Mouse (Mus musculus): ENCODE data around the gene Pum1. TPM values are rescaled to one million over a fixed set of nuclear protein-coding genes. Genes with fewer than 3 reads are reported as not detected.

Pum1 gene
- polyA plus RNA-seq, 1 experiment from 2014 or later: 137 TPM

DNA sequence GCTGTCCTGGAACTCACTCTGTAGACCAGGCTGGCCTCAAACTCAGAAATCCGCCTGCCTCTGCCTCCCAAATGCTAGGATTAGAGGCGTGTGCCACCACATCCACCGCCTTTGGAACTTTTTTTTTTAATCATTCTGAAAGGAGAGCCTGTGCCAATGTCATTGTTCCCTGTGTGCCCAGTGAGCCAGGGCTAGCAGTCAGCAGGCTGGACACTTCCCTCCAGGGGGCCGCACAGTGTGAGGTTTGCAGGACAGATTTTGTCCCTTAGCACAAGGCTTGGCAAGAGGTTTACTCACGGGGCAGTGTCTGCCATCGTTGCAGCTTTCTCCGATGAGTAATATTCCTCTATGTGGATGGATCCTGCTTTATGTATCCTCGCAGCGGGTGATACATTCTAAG is 143.6 kb downstream of the Pum1 start:
- ATAC-seq: no peak
- 87% methylated on average over 9 of the region's 9 CpGs for WGBS
- Histone ChIP-seq H3K9me3 (ENCODE audit: control insufficient read depth, low read length) (no peaks in the 10 kb centered on the region), H3K4me3 (replicated peaks; ENCODE audit: low read length) (no peak overlapping the region), H3K9ac (replicated peaks; ENCODE audit: low read depth, low read length) (no peak overlapping the region), H3K36me3 (ENCODE audit: control insufficient read depth, insufficient read depth) (no peaks in the 10 kb centered on the region), H3K4me1 (replicated peaks; ENCODE audit: control insufficient read depth, insufficient read depth, low read length) (peaks cover 62% of the 10 kb centered on the region), H3K4me2 (ENCODE audit: low read length) (no peak overlapping the region), H3K27me3 (replicated peaks; ENCODE audit: control insufficient read depth, insufficient read depth, low read length) (no peaks in the 10 kb centered on the region), H3K27ac (ENCODE audit: low read length) (no peak overlapping the region)

DNA sequence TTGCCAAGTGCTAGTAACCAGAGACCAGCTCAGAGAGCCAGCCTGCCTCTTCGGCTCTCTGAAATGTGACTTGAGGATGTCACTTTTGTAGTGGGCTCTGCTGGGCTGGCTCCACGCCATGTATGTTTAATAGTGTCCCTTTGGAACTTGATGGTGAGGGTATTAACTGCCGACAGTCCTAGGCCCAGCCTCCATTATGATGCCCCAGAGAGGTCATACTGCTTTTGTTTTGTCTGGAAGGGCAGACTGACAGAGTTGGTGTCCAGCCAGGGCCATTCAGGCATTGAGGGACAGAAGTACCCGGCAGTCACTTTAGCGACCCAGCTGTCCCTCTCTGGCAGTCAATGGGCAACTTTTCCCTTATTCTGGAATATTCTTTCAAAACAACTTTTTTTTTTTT is 146.7 kb downstream of the Pum1 start:
- no peak overlapping the region for H3K4me3 ChIP-seq (replicated peaks; ENCODE audit: low read length)
- H3K27ac ChIP-seq (ENCODE audit: low read length): peak overlapping the region; percentile 60; the same call in 1 of the 2 replicates
- H3K27me3 ChIP-seq (replicated peaks; ENCODE audit: control insufficient read depth, insufficient read depth, low read length): no peaks in the 10 kb centered on the region
- no peaks in the 10 kb centered on the region for H3K9me3 ChIP-seq (ENCODE audit: control insufficient read depth, low read length)
- 19% methylated on average over 5 of the region's 5 CpGs for WGBS
- ATAC-seq: no peak
- H3K4me2 ChIP-seq (ENCODE audit: low read length): no peak overlapping the region
- H3K4me1 ChIP-seq (replicated peaks; ENCODE audit: control insufficient read depth, insufficient read depth, low read length): peaks cover 59% of the 10 kb centered on the region
- no peaks in the 10 kb centered on the region for H3K36me3 ChIP-seq (ENCODE audit: control insufficient read depth, insufficient read depth)
- no peak overlapping the region for H3K9ac ChIP-seq (replicated peaks; ENCODE audit: low read depth, low read length)

DNA sequence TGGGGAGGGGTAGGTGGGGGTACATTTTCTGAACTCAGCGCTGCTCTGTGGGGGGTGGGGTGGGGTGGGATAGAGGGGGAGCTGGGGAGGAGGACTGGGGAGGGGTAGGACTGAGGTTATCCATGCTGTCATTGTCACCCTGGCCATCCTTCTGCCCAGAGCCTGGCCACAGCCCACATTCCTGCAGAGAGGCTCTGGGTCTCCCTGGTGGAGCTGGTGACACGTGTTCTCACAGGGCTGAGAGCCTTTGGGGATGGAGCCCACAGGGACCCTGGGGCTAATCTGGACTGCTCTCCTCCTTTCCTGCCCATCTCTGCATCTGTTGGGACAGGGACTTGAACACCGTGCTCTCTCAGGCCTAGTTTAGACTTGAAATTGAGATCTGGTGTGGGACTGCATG is 147.7 kb downstream of the Pum1 start:
- 57% methylated on average over 3 of the region's 3 CpGs for WGBS
- Histone ChIP-seq H3K9ac (replicated peaks; ENCODE audit: low read depth, low read length) (no peak overlapping the region), H3K27me3 (replicated peaks; ENCODE audit: control insufficient read depth, insufficient read depth, low read length) (no peaks in the 10 kb centered on the region), H3K36me3 (ENCODE audit: control insufficient read depth, insufficient read depth) (no peaks in the 10 kb centered on the region), H3K27ac (ENCODE audit: low read length) (no peak overlapping the region), H3K9me3 (ENCODE audit: control insufficient read depth, low read length) (no peaks in the 10 kb centered on the region), H3K4me2 (ENCODE audit: low read length) (no peak overlapping the region), H3K4me3 (replicated peaks; ENCODE audit: low read length) (no peak overlapping the region), H3K4me1 (replicated peaks; ENCODE audit: control insufficient read depth, insufficient read depth, low read length) (peaks cover 59% of the 10 kb centered on the region)
- no peak for ATAC-seq

GRCm38 (mm10) chr4:130811385-130811784 is 148.3 kb downstream of the Pum1 start:
- Histone ChIP-seq H3K9ac (replicated peaks; ENCODE audit: low read depth, low read length) (no peak overlapping the region), H3K4me2 (ENCODE audit: low read length) (no peak overlapping the region), H3K27me3 (replicated peaks; ENCODE audit: control insufficient read depth, insufficient read depth, low read length) (no peaks in the 10 kb centered on the region), H3K27ac (ENCODE audit: low read length) (no peak overlapping the region), H3K4me1 (replicated peaks; ENCODE audit: control insufficient read depth, insufficient read depth, low read length) (peaks cover 60% of the 10 kb centered on the region), H3K9me3 (ENCODE audit: control insufficient read depth, low read length) (no peaks in the 10 kb centered on the region), H3K4me3 (replicated peaks; ENCODE audit: low read length) (no peak overlapping the region), H3K36me3 (ENCODE audit: control insufficient read depth, insufficient read depth) (no peaks in the 10 kb centered on the region)
- WGBS: 25% methylated on average over 7 of the region's 7 CpGs
- ATAC-seq: no peak

DNA sequence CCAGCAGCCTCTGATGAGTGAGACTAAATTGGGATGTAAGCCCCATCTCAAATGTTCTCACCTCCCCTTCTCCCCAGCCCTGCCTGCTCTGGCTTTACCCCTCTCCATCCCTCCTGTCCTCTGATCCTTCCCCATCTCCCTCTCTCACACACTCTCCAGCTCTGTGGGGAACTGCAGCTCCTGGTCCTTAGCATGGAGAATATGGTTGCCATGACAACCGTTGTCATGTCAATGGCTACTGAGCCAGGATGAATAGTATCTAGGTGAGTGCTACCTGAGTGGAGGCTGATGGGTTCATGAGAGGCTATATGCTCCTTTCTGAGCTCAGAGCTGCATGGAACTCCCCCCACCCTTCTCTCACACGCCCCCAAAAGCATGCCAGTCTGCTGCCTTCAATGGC is 150.8 kb downstream of the Pum1 start:
- H3K4me1 ChIP-seq (replicated peaks; ENCODE audit: control insufficient read depth, insufficient read depth, low read length): peaks cover 60% of the 10 kb centered on the region
- H3K36me3 ChIP-seq (ENCODE audit: control insufficient read depth, insufficient read depth): 0 out of 2 replicates have a peak, but pooled peaks cover 2% of the 10 kb centered on the region
- peak; percentile 61 for ATAC-seq
- H3K9me3 ChIP-seq (ENCODE audit: control insufficient read depth, low read length): no peaks in the 10 kb centered on the region
- 39% methylated on average over 2 of the region's 2 CpGs for WGBS
- H3K27me3 ChIP-seq (replicated peaks; ENCODE audit: control insufficient read depth, insufficient read depth, low read length): no peaks in the 10 kb centered on the region
- H3K9ac ChIP-seq (replicated peaks; ENCODE audit: low read depth, low read length): no peak overlapping the region
- peak overlapping the region; percentile 86 for H3K27ac ChIP-seq (ENCODE audit: low read length)
- H3K4me2 ChIP-seq (ENCODE audit: low read length): no peak overlapping the region
- no peak overlapping the region for H3K4me3 ChIP-seq (replicated peaks; ENCODE audit: low read length)

DNA sequence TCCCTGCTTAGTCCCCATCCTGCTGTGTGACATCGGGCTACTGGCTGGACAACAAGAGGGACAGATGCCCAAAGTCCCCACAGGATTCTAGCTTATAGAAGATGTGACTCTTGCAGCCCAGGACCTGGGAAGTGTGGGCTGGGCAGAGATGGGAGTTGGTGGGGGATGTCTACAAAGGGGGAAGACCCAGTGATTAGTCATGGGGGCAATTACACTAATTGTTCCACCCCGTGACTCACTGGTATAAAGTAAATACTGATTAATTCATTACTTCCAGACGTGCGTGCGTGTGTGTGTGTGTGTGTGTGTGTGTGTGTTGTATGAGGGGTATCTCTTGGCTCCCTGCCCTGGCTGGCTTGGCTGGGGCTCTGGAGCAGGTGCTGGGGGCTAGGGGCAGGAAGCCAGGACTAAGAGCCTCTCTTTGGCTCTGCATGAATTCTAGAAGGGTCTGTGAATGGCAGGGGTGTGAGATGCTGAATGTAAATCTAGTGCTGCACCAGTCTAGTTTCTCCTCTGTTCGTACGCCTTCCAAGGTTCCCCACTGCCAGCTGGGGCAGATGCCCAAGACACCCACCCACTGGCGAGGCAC is 151.7 kb downstream of the Pum1 start:
- WGBS: 11% methylated on average over 8 of the region's 8 CpGs
- H3K4me1 ChIP-seq (replicated peaks; ENCODE audit: control insufficient read depth, insufficient read depth, low read length): peaks cover 54% of the 10 kb centered on the region
- H3K9ac ChIP-seq (replicated peaks; ENCODE audit: low read depth, low read length): no peak overlapping the region
- no peaks in the 10 kb centered on the region for H3K9me3 ChIP-seq (ENCODE audit: control insufficient read depth, low read length)
- peak overlapping the region; percentile 86 for H3K27ac ChIP-seq (ENCODE audit: low read length)
- no peak overlapping the region for H3K4me3 ChIP-seq (replicated peaks; ENCODE audit: low read length)
- H3K36me3 ChIP-seq (ENCODE audit: control insufficient read depth, insufficient read depth): 0 out of 2 replicates have a peak, but pooled peaks cover 3% of the 10 kb centered on the region
- no peaks in the 10 kb centered on the region for H3K27me3 ChIP-seq (replicated peaks; ENCODE audit: control insufficient read depth, insufficient read depth, low read length)
- H3K4me2 ChIP-seq (ENCODE audit: low read length): no peak overlapping the region
- ATAC-seq: peak; percentile 85

DNA sequence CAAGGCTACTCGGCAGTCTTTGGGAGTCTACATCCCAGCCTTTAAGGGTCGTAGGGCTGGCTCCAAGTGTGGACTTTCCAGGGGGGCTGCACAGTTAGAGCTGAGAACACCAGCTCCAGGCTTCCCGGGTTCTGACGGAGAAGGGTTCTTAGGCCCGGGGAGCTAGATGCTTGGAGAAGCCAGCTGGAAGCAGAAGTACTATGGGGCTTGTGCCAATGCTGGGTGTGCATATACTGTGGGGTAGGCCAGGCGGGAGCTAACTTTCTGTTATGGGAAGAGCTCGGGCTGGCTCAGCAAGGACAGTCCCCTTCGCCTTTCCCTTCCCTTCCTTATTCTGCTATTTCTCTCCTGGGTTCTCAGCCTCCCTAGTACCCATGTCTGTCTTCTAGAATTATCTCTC is 152.7 kb downstream of the Pum1 start:
- Histone ChIP-seq H3K27ac (ENCODE audit: low read length) (peak overlapping the region; percentile 86), H3K36me3 (ENCODE audit: control insufficient read depth, insufficient read depth) (0 out of 2 replicates have a peak, but pooled peaks cover 3% of the 10 kb centered on the region), H3K9ac (replicated peaks; ENCODE audit: low read depth, low read length) (no peak overlapping the region), H3K27me3 (replicated peaks; ENCODE audit: control insufficient read depth, insufficient read depth, low read length) (no peaks in the 10 kb centered on the region), H3K4me1 (replicated peaks; ENCODE audit: control insufficient read depth, insufficient read depth, low read length) (peaks cover 50% of the 10 kb centered on the region), H3K4me2 (ENCODE audit: low read length) (no peak overlapping the region), H3K9me3 (ENCODE audit: control insufficient read depth, low read length) (no peaks in the 10 kb centered on the region), H3K4me3 (replicated peaks; ENCODE audit: low read length) (no peak overlapping the region)
- no peak for ATAC-seq
- WGBS: 69% methylated on average over 8 of the region's 8 CpGs

DNA sequence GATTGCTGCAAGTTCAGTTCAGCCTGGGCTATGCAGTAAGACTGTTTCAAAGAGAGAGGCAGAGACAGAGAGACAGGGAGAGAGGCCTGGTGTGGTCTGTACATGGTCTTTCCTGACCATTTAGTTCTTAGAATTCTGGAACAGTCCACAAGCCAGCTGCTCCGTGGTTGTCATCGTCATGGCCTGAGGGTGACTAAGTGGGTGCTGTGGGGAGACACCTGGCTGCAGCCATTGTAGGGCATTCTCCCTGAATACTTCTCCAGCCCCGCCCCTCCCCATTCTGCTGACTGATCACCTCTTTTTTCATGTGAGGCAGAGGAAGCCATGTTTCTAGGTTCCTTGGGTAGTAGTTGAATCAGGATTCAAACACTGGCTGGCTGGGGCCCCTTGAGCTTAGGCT is 156.7 kb downstream of the Pum1 start:
- Histone ChIP-seq H3K9ac (replicated peaks; ENCODE audit: low read depth, low read length) (no peak overlapping the region), H3K4me1 (replicated peaks; ENCODE audit: control insufficient read depth, insufficient read depth, low read length) (peaks cover 14% of the 10 kb centered on the region), H3K27ac (ENCODE audit: low read length) (no peak overlapping the region), H3K36me3 (ENCODE audit: control insufficient read depth, insufficient read depth) (peaks cover 13% of the 10 kb centered on the region), H3K9me3 (ENCODE audit: control insufficient read depth, low read length) (no peaks in the 10 kb centered on the region), H3K4me3 (replicated peaks; ENCODE audit: low read length) (no peak overlapping the region), H3K4me2 (ENCODE audit: low read length) (no peak overlapping the region), H3K27me3 (replicated peaks; ENCODE audit: control insufficient read depth, insufficient read depth, low read length) (no peaks in the 10 kb centered on the region)
- ATAC-seq: no peak
- WGBS: 87% methylated on average over 3 of the region's 3 CpGs

DNA sequence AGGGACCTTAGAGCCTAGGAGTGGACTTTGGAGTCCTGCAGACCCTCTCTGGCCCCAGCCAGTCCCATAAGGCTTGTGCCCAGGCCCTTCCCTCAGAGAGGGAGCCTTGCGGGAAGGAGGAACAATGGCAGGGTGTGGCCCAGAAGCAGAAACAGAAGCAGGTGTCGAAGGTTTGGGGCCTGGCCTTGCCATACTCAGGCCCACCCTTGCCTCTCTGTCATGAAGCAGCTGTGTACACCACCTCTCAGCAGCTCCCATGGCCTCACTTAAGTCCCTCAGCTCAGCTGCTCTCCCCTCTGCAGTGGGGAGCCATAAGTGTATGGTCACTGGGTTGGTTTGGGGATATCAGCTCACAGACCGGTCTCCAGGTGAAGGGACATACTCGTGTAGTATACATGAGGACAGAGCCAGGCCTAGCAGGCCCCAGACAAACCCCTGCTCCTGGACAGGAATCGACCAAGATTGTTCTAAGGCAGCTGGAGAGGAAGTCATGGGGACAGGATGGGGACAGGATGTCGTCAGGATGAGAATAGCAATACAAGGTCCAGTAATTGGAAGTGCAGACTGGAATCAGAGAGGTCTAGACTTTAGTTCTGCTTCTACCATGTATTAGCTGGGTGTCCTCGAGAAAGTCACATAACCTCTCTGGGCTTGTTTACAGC is 157.6 kb downstream of the Pum1 start:
- H3K4me2 ChIP-seq (ENCODE audit: low read length): no peak overlapping the region
- no peak overlapping the region for H3K27ac ChIP-seq (ENCODE audit: low read length)
- ATAC-seq: no peak
- no peak overlapping the region for H3K4me3 ChIP-seq (replicated peaks; ENCODE audit: low read length)
- 82% methylated on average over 7 of the region's 7 CpGs for WGBS
- H3K9me3 ChIP-seq (ENCODE audit: control insufficient read depth, low read length): no peaks in the 10 kb centered on the region
- H3K4me1 ChIP-seq (replicated peaks; ENCODE audit: control insufficient read depth, insufficient read depth, low read length): peaks cover 5% of the 10 kb centered on the region
- H3K36me3 ChIP-seq (ENCODE audit: control insufficient read depth, insufficient read depth): peaks cover 13% of the 10 kb centered on the region
- no peak overlapping the region for H3K9ac ChIP-seq (replicated peaks; ENCODE audit: low read depth, low read length)
- no peaks in the 10 kb centered on the region for H3K27me3 ChIP-seq (replicated peaks; ENCODE audit: control insufficient read depth, insufficient read depth, low read length)

All from forebrain, embryonic 16.5 days (tissue).